Mouse (Mus musculus): ENCODE data around the gene 1110002E22Rik.

1110002E22Rik gene

GRCm38 (mm10) chr3:138063731-138064329, 1.0 kb upstream of the 1110002E22Rik start:
- in situ Hi-C loops (cut with MboI), result no loop called here

DNA sequence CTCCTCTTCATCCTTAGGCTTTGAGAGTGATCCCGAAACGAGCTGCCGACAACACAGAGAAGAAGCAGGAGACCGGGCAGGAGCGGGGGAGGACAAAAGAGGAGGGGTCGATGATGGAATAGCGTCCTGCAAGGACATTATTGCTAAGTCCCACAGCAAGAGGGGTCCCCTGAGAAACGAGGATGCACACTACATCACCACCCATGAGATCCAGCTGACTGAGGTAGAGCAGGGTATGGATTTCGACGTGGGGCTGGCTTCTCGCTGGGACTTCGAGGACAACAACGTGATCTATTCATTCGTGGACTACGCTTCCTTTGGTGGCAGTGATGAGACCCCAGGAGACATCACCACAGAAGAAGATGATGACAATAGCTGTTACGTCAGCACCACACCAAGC, 1.1 kb downstream of the 1110002E22Rik start:
- in situ Hi-C loops (cut with MboI), result no loop called here

DNA sequence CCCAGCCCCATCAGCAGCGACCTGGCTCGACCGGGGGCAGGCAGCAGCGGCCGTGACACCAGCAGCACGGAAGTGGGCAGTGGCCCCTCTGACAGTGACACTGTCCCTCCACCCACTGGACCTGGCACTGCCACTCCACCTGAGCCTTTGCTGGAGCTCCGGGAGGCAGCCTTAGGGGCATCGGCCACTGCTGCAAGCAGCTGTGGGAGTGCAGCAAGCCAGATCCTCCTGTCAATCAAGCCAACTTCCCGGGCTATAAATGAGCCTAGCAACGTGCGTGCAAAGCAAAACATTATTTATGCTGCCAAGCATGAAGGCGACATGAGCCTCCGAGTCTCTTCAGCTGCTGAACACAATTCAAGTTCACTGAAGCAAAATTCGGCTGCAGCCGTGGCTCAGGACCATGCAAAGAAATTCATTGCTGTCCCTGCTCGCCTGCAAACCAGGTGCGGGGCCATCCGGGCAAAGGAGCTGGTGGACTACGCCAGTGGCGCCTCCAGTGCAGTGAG, 1.6 kb downstream of the 1110002E22Rik start:
- in situ Hi-C loops (cut with MboI), result no loop called here

GRCm38 (mm10) chr3:138067288-138067687, 2.4 kb downstream of the 1110002E22Rik start, which contains the start of gene Gm5105:
Gm5105 (minus strand) TSS chr3:138067388.
- in situ Hi-C loops (cut with MboI), result no loop called here

DNA sequence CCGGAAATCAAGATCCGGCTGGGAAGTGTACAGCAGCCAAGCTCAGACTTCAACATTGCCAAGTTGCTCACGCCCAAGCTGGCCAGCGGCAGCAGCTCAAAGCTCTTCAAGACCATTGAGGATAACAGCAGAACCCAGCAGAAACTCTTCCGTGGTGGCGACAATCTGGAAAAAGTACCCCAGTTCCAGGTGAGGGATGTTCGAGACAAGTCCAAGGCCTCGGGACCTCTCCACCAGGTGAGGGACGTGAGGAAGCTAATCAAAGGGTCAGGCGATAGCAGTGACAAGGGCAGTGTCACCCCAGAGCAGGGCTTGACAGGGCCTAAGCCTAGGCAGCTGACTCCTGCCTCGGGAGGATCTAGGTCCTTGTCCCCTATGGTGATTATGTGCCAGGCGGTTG, 3.3 kb downstream of the 1110002E22Rik start:
- in situ Hi-C loops (cut with MboI), result no loop called here

GRCm38 (mm10) chr3:138069756-138070511, 5.1 kb downstream of the 1110002E22Rik start:
- in situ Hi-C loops (cut with MboI), result no loop called here

DNA sequence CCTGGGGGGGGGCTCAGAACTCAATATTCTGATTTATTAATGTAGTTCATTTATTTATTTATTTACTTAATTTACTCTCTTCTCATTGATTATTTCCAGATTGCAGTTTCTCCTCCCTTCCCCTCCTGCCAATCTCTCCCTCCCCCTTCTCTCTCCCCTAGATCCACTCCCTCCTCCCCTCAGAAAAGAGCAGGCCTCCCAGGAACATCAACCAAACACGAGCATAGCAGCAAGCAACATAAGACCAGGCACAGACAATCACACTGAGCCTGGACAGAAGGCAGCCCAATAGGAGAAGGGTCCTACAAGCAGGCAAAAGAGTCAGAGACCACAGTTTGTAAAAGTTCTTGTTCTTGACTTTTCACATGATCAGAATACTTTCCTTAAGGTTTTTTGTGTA, 6.2 kb downstream of the 1110002E22Rik start:
- in situ Hi-C loops (cut with MboI), result no loop called here

- in situ Hi-C loops (cut with MboI), result no loop called here
These were observed 6.7 kb downstream of the 1110002E22Rik start for GRCm38 (mm10) chr3:138071476-138072073.

DNA sequence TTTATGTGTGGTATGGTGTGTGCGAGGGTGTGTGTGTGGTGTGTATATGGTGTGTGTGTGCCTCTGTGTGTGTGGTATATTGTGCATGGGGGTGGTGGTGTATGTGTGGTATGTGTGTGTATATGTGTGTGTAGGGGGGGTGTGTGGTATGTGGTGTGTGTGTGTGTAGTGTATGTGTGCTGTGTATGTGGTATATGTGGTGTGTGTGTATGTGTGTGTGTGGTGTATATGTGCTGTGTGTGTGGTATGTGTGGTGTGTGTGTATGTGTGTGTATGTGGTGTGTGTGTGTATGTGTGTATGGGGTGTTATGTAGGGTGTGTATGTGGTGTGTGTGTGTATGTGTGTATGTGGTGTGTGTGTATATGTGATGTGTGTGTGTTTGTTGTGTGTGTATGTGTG, 9.4 kb downstream of the 1110002E22Rik start:
- in situ Hi-C loops (cut with MboI), result no loop called here

GRCm38 (mm10) chr3:138075209-138075608, 10.4 kb downstream of the 1110002E22Rik start:
- in situ Hi-C loops (cut with MboI), result no loop called here

- in situ Hi-C loops (cut with MboI), result no loop called here
These were observed 12.9 kb downstream of the 1110002E22Rik start for GRCm38 (mm10) chr3:138077476-138078340.

DNA sequence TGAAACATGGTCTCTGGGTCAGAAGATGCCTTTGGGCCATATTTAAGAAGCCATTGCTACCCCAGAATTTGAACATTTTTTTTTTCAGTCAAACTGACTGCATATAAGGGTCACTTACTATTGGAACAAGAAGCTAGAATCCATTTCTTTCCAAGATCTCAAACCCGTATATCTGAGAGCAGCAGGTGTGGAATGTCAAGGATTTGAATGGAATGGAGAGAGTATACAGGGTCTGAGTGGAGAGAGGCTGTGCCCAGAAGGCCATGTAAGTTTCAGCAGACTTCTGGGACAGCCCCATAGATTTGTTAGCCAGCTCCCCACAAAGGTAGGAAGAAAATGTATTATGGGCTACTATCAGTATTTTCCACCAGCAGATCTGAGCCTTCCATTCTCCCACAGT, 13.8 kb downstream of the 1110002E22Rik start:
- in situ Hi-C loops (cut with MboI), result no loop called here

GRCm38 (mm10) chr3:138083073-138083637, 18.3 kb downstream of the 1110002E22Rik start:
- in situ Hi-C loops (cut with MboI), result no loop called here

DNA sequence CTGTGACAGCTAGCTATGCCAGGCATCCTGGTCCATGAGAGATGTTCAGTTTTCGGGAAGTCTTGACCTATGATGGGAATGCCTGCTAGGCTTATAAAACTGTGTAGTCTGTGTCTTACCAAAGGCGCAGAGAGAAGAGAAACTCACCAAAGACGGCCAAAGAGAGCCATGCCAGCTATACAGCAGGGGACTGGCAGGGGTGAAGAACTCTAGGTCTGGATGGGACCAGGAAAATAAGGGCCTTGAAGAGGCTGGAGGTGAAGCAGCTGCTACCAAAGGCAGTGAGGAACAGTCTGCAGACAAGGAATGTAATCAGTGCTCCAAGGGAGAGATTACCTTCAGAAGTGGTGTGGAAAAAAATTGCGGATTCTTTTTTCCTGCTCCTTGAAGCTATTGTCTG, 19.0 kb downstream of the 1110002E22Rik start:
- in situ Hi-C loops (cut with MboI), result no loop called here

- in situ Hi-C loops (cut with MboI), result no loop called here
These were observed 30.4 kb downstream of the 1110002E22Rik start for GRCm38 (mm10) chr3:138095301-138095700.

GRCm38 (mm10) chr3:138095718-138096117, 30.9 kb downstream of the 1110002E22Rik start:
- in situ Hi-C loops (cut with MboI), result no loop called here

DNA sequence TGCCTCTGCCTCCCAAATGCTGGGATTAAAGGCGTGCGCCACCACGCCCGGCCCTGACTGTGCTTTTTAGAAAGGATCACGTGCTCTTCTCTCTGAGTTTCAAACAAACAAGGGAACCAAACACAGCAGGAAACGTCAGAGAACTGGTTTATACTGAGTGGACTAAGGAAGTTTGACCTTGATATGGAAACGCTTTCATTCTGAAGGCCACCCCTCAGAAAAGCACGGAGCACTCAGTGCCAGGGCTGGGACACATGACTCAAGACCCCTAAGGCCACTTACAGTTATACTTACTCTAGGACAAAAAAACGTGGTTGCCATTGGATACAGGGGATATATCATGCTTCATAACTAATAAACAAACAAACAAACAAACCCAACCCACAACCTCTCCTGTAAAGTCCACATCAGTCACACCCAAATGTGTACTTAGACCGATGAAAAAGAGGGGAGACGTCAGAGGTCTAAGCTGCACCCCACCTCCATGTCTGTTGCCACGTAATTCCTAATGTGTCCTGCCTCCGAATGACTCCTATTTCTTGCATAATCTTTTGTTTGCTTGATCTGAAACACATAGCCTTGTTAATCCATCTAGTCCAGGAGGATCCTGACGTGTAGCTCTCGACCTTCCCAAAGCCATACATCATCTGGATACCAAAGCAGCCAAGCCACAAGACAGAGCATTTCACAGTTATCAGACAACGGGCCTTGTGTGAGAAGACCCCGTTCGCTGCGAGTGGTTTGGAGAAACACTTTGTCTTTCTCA, 31.6 kb downstream of the 1110002E22Rik start:
- in situ Hi-C loops (cut with MboI), result no loop called here

- in situ Hi-C loops (cut with MboI), result no loop called here
These were observed 32.9 kb downstream of the 1110002E22Rik start for GRCm38 (mm10) chr3:138097718-138098117.

- in situ Hi-C loops (cut with MboI), result no loop called here
These were observed 37.1 kb downstream of the 1110002E22Rik start for GRCm38 (mm10) chr3:138101936-138102335.

DNA sequence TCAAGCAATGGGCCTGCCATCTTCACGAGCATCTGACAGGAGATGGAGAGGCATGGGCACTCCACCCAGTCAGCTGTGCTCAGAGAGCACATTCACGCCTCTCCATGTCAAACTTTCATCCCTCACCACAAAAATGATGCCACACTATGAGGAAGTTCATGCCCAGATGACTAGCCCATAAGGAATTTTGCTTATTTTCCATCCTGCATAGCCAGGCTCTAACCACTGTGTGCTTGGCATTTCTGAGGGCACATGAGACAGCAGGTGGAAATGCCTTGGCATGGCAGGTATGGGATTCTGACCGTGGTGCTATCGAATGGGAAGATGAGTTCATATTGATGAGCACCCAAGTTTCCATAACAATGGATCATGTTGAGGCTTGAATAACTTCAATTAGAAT, 38.8 kb downstream of the 1110002E22Rik start:
- in situ Hi-C loops (cut with MboI), result no loop called here

- in situ Hi-C loops (cut with MboI), result no loop called here
These were observed 40.2 kb downstream of the 1110002E22Rik start for GRCm38 (mm10) chr3:138105056-138105455.

All from mature B cell (primary cell).